Mouse (Mus musculus) CD4-positive, CD25-positive, alpha-beta regulatory T cell (primary cell): ENCODE measurements around the gene Pom121l12. TPM values are rescaled to one million over a fixed set of nuclear protein-coding genes. Genes with fewer than 3 reads are reported as not detected.

Source experiments
- polyA plus RNA-seq: library from polyadenylated mRNA; unstranded; fragments of 100-300 nt; shearing (Covaris generic); gene quantifications from one replicate; pipeline ENCODE4 v1.2.1, GENCODE M21; 2017

Gene Pom121l12
- polyA plus RNA-seq: not detected

GRCm38 (mm10) chr11:14598976-14599375 lies at the start of gene Pom121l12:
Gene Pom121l12 (plus strand): TSS chr11:14599276.

